Mouse (Mus musculus): ENCODE results near the gene Serinc3.

GRCm38 (mm10) chr2:163675144-163675619 is 30.3 kb upstream of the Serinc3 start:
- no peak for TF ChIP-seq POLR2A (IDR thresholded peaks at IDR 0.05; ENCODE audit: borderline replicate concordance, extremely low read depth, low read depth, low read length)
- no peak for TF ChIP-seq CTCF (IDR thresholded peaks at IDR 0.05; ENCODE audit: insufficient read depth, low read length)
